Mouse (Mus musculus): ENCODE measurements around the gene Nfyb.

Gene Nfyb

GRCm38 (mm10) chr10:82763840-82764631, at the start of gene Nfyb:
Gene Nfyb, minus strand, starts transcription at chr10:82764144.
- 1% methylated on average over 68 of the region's 68 CpGs for WGBS

DNA sequence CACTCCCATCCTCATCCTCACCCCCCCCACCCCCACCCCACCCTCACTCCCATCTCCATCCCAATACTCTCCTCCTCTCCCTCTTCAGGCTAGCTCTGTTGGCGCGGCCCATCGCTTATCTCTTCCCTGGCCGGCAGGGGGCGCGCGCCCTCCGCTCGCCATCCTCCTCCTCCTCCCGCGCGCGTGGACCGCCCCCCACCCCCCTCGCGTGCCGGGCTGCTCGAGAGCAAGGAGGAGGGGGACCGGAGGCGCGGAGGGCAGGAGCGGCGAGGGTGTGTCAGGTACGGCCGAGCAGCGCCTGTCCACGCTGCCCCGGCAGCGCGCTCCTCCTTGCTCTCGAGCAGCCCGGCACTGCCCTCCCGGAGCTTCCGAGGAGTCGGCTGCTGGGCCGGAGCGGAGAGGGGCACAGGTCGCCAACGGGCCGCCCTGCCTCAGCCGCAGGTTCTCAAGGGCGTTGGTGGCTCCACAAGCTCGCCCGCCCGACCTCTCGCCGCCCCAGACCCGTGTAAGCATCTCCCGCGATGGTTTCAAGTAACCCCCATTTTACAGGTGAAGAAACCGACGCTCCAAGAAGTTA, 48.0 kb upstream of the Nfyb start:
- WGBS, result 5% methylated on average over 50 of the region's 52 CpGs

DNA sequence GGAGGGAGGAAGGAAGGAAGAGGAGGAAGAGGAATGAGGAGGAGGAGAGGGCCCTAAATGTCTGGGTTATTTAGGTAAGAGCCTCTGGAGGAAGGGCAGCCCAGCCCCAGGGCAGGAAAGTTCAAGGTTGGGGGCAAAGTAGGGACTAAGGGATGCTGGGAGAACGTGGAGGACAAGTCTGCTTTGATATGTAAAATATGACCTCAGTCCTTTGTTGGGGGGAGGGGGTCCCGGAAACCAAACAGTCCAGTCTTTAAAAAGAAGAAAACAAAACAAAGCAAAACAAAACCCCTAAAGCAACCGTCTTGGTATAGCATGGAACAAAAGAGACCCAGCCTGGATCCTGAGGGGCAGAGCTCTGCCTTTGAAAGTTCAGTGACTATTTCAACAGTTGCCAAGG, 45.4 kb upstream of the Nfyb start:
- WGBS, result 49% methylated on average over 3 of the region's 3 CpGs

- WGBS, result 86% methylated on average over 8 of the region's 8 CpGs
Observed at GRCm38 (mm10) chr10:82808891-82809290, 44.9 kb upstream of the Nfyb start.

- WGBS, result 64% methylated on average over 6 of the region's 6 CpGs
Observed at GRCm38 (mm10) chr10:82808155-82808554, 44.2 kb upstream of the Nfyb start.

GRCm38 (mm10) chr10:82807238-82807637, 43.3 kb upstream of the Nfyb start:
- WGBS, result 85% methylated on average over 7 of the region's 7 CpGs

DNA sequence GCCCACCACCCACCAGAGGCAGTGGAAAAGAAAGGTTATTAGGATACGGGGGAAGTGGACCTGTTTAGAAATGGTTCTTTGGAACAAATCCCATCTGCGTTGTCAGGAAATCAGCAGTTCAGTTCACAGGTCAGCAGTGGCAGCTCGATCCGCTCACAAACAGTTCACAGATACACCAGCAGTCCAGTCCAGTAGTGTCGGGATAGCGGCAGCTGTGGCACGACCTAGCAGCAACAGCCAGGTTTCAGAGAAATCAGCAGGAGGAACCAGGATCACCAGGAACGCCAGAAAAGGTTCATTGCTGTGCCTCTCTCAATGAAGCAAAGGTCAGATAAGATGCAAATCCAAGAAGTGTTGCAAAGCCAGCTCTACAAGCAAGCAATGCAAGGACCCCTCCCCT, 42.5 kb upstream of the Nfyb start:
- 89% methylated on average over 8 of the region's 8 CpGs for WGBS

DNA sequence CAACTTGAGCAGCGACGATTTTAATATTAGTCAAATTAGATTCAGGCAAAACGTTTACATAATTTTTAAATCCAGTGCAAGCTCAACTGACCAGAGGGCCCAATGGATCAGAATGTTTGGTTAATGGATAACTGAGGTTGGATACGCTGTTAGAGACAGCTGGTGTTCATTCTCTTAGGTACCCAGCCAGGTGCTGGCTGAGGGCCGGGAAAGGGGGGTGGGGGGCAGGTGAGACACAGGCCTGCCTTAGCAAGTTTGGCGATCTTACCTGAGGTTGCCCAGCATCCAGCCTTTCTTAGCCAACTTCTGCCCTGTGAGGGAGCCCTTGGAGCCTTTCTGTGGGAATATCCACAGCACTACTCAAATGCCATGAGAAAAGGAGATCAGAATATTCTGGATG, 41.2 kb upstream of the Nfyb start:
- 91% methylated on average over 6 of the region's 6 CpGs for WGBS

- 75% methylated on average over 3 of the region's 3 CpGs for WGBS
Observed at GRCm38 (mm10) chr10:82804396-82804795, 40.5 kb upstream of the Nfyb start.

DNA sequence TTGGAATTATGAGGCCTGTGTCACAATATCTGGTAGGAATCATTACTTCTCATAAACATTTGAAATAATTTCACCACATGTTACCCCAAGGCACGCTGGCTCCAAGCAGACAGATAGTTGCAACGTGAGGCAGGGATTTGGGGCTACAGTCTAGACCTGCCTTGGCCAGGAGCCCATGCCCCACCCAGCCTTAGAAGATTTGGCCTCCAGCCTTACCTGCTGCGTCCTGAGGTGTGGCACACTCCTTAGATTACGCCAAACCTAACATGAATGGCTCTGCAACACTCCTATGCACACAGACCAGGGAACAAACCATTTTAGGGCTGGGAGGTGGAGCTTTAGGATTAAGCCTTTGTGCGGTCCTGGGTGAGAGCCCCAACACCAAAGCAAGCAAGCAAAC, 36.1 kb upstream of the Nfyb start:
- 82% methylated on average over 5 of the region's 5 CpGs for WGBS

DNA sequence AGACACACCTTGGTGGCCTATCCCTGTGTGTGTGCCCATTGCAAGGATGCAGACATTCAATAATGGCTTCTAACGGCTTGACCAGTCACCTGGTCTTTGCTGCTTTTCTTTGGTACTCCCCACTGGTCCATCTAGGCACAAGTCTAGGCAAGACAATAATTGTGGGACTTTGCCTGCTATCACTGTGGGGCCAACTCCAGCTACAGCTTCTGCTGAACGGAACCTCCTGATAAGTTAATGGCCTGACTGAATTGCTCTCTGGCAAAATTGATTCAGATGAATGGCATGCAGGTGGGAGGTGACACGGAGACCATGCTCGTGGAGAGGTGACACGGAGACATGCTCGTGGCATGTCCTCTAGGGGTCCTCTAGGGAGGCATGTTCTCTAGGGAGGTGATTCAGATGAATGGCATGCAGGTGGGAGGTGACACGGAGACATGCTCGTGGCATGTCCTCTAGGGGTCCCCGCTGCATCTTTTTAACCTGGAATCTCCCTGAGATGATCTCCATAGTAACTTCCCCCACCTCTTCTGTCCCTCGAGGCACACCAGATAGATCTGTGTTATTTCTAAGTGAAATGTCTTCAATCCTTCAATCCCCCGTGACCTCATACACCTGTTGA, 34.5 kb upstream of the Nfyb start:
- WGBS, result 73% methylated on average over 11 of the region's 11 CpGs

- 88% methylated on average over 4 of the region's 4 CpGs for WGBS
Observed at GRCm38 (mm10) chr10:82797119-82797491, 33.2 kb upstream of the Nfyb start.

DNA sequence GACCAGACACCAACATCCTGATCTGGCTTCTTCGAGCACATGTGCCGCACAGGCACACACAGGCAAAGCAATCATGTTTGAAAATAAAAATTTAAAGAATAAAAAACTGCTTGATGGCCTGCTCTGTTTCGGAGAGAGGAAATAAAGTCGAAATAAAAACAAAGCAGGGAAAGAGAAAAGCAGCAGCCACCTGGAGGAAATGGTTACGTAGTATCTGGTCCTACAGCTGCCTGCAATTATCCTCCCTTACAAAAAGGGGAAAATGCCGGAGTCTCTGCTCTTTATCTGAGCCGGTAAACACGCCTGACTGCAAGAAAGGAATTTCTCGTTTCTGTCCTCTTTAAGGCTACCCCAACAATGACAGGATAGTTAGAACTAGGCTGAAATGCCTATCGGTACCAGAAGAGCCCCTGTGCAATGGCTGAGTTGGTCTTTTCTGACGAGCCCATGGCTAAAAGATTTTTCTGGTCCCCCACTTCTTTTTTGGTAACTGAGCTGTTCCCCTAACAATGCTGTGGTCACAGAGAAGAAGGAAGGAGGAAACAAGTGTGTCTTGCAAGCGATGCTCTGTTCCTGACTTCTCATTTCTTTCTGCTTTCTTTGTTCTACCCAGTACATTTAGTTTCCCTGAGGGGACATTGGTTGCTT, 32.7 kb upstream of the Nfyb start:
- WGBS, result 39% methylated on average over 12 of the region's 12 CpGs

- WGBS, result 29% methylated on average over 8 of the region's 8 CpGs
Observed at GRCm38 (mm10) chr10:82795767-82796166, 31.8 kb upstream of the Nfyb start.

DNA sequence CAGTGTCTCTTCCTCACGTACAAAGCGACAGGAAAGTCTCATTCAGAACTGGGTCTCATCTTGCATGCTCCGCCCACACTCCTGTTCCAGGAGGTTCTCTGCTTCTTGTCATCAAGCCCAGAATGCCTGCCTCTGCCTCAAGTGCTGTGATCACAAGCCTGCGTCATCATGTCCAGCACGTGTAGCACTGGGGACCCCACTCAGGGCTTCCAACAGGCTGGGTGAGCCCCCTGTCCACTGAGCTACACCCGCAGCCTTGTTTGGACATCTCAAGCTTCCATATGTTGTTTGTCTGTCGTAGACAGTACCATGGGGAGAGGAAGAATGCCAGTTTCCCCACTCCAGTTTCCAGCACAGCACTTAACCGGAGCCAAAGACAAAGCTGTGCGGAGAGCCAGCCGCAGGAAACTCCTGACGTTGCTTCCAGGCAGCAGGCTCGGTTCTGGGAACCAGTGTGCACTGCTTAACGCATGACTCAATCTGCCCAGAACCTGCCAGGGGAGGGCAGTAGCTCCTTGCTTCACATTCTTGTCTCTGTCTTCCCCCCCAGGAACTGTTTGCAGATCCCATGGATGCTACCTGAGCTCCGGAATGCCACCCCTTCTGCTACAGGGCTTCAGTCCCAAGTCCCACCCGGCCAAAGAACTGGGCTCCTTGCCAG, 31.3 kb upstream of the Nfyb start:
- 11% methylated on average over 15 of the region's 15 CpGs for WGBS

GRCm38 (mm10) chr10:82792311-82792710, 28.4 kb upstream of the Nfyb start:
- WGBS, result 79% methylated on average over 2 of the region's 2 CpGs

DNA sequence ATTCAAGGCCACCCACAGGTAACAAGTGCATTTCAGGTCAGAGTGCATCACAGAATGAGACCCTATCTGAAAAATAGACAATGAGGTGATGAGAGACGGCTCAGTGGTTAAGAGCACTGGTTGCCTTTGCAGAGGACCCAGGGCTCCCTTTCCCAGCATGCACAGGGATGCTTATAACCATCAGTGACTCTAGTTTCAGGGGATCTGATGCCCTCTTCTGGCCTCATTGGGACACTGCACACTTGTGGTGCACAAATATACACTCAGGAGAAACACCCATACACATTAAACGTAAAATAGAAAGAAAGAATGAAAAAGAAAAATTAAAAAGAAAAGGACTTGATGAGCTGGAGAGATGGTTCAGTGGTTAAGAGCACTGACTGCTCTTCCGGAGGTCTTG, 27.8 kb upstream of the Nfyb start:
- WGBS, result 97% methylated on average over 3 of the region's 3 CpGs

- 86% methylated on average over 5 of the region's 5 CpGs for WGBS
Observed at GRCm38 (mm10) chr10:82790504-82790903, 26.6 kb upstream of the Nfyb start.

- WGBS, result 66% methylated on average over 2 of the region's 2 CpGs
Observed at GRCm38 (mm10) chr10:82782472-82782871, 18.5 kb upstream of the Nfyb start.

GRCm38 (mm10) chr10:82780322-82780721, 16.4 kb upstream of the Nfyb start:
- WGBS, result 99% methylated on average over 3 of the region's 3 CpGs

DNA sequence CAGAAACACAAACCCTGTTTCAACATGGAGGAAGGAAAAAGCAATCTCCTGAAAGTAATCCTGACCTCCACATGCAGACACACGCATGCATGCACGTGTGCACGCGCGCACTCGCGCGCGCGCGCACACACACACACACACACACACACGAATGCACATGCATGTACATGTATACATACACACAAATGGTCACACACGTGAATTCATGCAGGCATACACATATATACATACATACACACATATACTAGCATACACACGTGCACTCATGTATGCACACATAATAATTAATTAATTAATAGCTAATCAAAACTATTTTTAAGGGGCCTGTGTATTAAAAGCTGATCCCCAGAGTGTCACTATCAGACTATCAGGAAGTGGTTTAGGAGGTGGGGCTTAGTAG, 15.9 kb upstream of the Nfyb start:
- WGBS, result 99% methylated on average over 14 of the region's 14 CpGs

All from cerebral cortex, adult 2 months (tissue).